Mouse (Mus musculus) neural tube, embryonic 13.5 days (tissue): ENCODE data around the gene Skint1. TPM values are rescaled to one million over a fixed set of nuclear protein-coding genes. Genes with fewer than 3 reads are reported as not detected.
"Not testable (repeated sequence)": the region's sequence is repeated elsewhere in the genome, so short reads cannot be mapped to it uniquely, and the experiment has no call there.

ENCODE experiments used
- ATAC-seq: fragments of 200-750 bp; cut with Nextera tagmentation; 2 replicates; pipeline ENCODE4 v1.8.0; 2017; ENCODE audit warnings: low read depth, mild to moderate bottlenecking, moderate TSS enrichment, moderate library complexity
- H3K27ac ChIP-seq: fragments of 300-500 bp; sonication (generic); replicated peaks from 2 replicates; pipeline ENCODE4 v1.5.1; 2015; ENCODE audit warnings: moderate library complexity, mild to moderate bottlenecking, inconsistent platforms
- H3K27me3 ChIP-seq: fragments of 300-500 bp; sonication (generic); 2 replicates; pipeline ENCODE4 v1.6.1; 2015; ENCODE audit warnings: mild to moderate bottlenecking, inconsistent platforms
- H3K36me3 ChIP-seq: fragments of 300-500 bp; sonication (generic); 2 replicates; pipeline ENCODE4 v1.6.1; 2015; ENCODE audit warnings: mild to moderate bottlenecking, inconsistent platforms
- H3K4me1 ChIP-seq: fragments of 300-500 bp; sonication (generic); replicated peaks from 2 replicates; pipeline ENCODE4 v1.6.1; 2015; ENCODE audit warnings: inconsistent platforms
- H3K4me2 ChIP-seq: fragments of 300-500 bp; sonication (generic); 2 replicates; pipeline ENCODE4 v1.6.1; 2015; ENCODE audit warnings: inconsistent platforms, mild to moderate bottlenecking, moderate library complexity
- H3K4me3 ChIP-seq: fragments of 300-500 bp; sonication (generic); 2 replicates; pipeline ENCODE4 v1.5.1; 2015; ENCODE audit warnings: mild to moderate bottlenecking, inconsistent platforms
- H3K9ac ChIP-seq: fragments of 300-500 bp; sonication (generic); 2 replicates; pipeline ENCODE4 v1.6.1; 2015; ENCODE audit warnings: moderate library complexity, mild to moderate bottlenecking, inconsistent platforms
- H3K9me3 ChIP-seq: fragments of 300-500 bp; sonication (generic); 2 replicates; pipeline ENCODE4 v1.6.1; 2016; ENCODE audit warnings: inconsistent platforms
- WGBS: fragments of 180-500 bp; shearing (Covaris S2); methylation state at CpG from one replicate; pipeline ENCODE4 v1.1.7; 2015; 5-methylcytosine and 5-hydroxymethylcytosine counted together
- polyA plus RNA-seq: library from polyadenylated mRNA; unstranded; fragments of >200 nt; fragmentation: Nextera tagmentation; extraction: Ambion mirVana; gene quantifications from 2 replicates; pipeline ENCODE4 v1.2.1, GENCODE M21; 2015

The Skint1 gene
- not detected in 2 replicates for polyA plus RNA-seq

DNA sequence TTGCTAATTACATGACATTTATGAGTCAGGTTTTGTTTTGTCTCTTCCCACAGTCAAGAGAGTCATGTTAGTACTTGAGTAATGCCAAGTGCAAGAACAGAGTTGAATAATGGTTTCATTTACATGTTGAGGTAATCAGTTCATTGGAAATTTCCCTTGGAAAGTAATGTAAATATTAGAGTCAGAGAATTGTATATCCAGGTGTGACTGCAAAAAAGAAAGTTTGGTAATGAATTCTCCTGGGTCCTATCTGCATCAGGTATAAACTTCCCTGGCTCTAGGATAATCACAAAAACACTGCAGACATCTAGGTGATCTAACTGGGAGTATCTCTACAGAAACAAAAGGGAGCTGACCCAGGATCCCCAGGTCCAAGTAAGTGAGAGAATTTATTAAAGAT lies at the start of gene Skint1:
TSS of gene Skint1 (plus strand) at position 301 of the 400 bp plus-strand sequence.
- no peaks in the 10 kb centered on the region for H3K9me3 ChIP-seq
- H3K4me2 ChIP-seq: no peak within 1 kb of the TSS
- no peaks in the 10 kb centered on the region for H3K4me1 ChIP-seq
- no peak within 1 kb of the TSS for H3K9ac ChIP-seq
- no peak within 1 kb of the TSS for H3K27ac ChIP-seq
- no peak for ATAC-seq
- no peaks in the 10 kb centered on the region for H3K36me3 ChIP-seq
- H3K4me3 ChIP-seq: no peak within 1 kb of the TSS
- no peaks in the 10 kb centered on the region for H3K27me3 ChIP-seq

GRCm38 (mm10) chr4:111961309-111961708 lies 44.8 kb upstream of the Skint1 start:
- Histone ChIP-seq H3K36me3 (no peaks in the 10 kb centered on the region), H3K4me1 (no peaks in the 10 kb centered on the region), H3K9ac (no peak overlapping the region), H3K4me2 (no peak overlapping the region), H3K9me3 (no peaks in the 10 kb centered on the region), H3K27ac (no peak overlapping the region), H3K27me3 (no peaks in the 10 kb centered on the region), H3K4me3 (no peak overlapping the region)
- 29% methylated on average over 1 of the region's 1 CpGs for WGBS
- no peak for ATAC-seq

DNA sequence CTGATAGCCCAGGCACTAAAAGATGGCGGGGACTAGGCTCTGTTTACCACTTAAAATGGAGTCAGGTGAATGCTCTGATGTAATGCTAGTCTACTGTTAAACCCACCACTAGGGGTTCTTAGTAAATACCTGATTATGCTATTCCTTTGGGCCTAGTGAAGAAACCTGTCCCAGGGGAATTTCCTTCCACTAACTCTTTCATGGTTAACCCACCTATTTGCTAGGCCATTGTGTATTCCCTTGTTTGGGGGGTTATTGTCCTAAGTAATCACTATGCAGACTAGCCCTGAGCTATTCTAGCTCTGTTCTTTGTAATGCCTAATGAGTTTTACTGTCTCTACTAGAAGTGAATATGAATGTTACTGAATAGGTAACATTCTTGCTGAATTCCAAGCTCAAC lies 42.8 kb upstream of the Skint1 start:
- H3K36me3 ChIP-seq, ATAC-seq, H3K9ac ChIP-seq, H3K27ac ChIP-seq, H3K4me2 ChIP-seq, H3K4me1 ChIP-seq, H3K4me3 ChIP-seq, H3K9me3 ChIP-seq, H3K27me3 ChIP-seq: not testable (repeated sequence)
- 84% methylated on average over 1 of the region's 1 CpGs for WGBS

GRCm38 (mm10) chr4:111963669-111964068 lies 42.4 kb upstream of the Skint1 start:
- no peaks in the 10 kb centered on the region for H3K27me3 ChIP-seq
- no peak for ATAC-seq
- H3K9ac ChIP-seq: no peak overlapping the region
- no peaks in the 10 kb centered on the region for H3K4me1 ChIP-seq
- H3K4me2 ChIP-seq: no peak overlapping the region
- H3K9me3 ChIP-seq: no peaks in the 10 kb centered on the region
- no peaks in the 10 kb centered on the region for H3K36me3 ChIP-seq
- no peak overlapping the region for H3K4me3 ChIP-seq
- WGBS: 87% methylated on average over 3 of the region's 3 CpGs
- no peak overlapping the region for H3K27ac ChIP-seq

- ATAC-seq: no peak
- H3K9me3 ChIP-seq: no peaks in the 10 kb centered on the region
- H3K4me2 ChIP-seq: no peak within 1 kb of the TSS
- no peak within 1 kb of the TSS for H3K9ac ChIP-seq
- H3K4me3 ChIP-seq: no peak within 1 kb of the TSS
- H3K27me3 ChIP-seq: no peaks in the 10 kb centered on the region
- WGBS: 93% methylated on average over 1 of the region's 1 CpGs
- no peaks in the 10 kb centered on the region for H3K36me3 ChIP-seq
- no peak within 1 kb of the TSS for H3K27ac ChIP-seq
- H3K4me1 ChIP-seq: no peaks in the 10 kb centered on the region
Observed at GRCm38 (mm10) chr4:111972623-111973022, 33.4 kb upstream of the Skint1 start, which contains the start of gene Skint7. TSS of gene Skint7 (plus strand) at chr4:111972923.

- no peaks in the 10 kb centered on the region for H3K27me3 ChIP-seq
- H3K36me3 ChIP-seq: no peaks in the 10 kb centered on the region
- H3K27ac ChIP-seq: no peak within 1 kb of the TSS
- no peak within 1 kb of the TSS for H3K4me2 ChIP-seq
- no peak for ATAC-seq
- no peak within 1 kb of the TSS for H3K4me3 ChIP-seq
- no peaks in the 10 kb centered on the region for H3K4me1 ChIP-seq
- no peaks in the 10 kb centered on the region for H3K9me3 ChIP-seq
- H3K9ac ChIP-seq: no peak within 1 kb of the TSS
Observed at GRCm38 (mm10) chr4:112071716-112072115, 65.6 kb downstream of the Skint1 start, which contains the start of gene Skint4. TSS of gene Skint4 (plus strand) at chr4:112072016.

Other genes with a start within 250 kb of the Skint1 start
- gene Slc5a9, start 103.4 kb upstream of the Skint1 start, polyA plus RNA-seq: 0.14 TPM in 1 of 2 replicates, not detected in the other
- not detected in 2 replicates for gene Skint8, start 86.9 kb upstream of the Skint1 start, polyA plus RNA-seq
- not detected in 2 replicates for gene Skint7, start 33.3 kb upstream of the Skint1 start, polyA plus RNA-seq
- not detected in 2 replicates for gene Skint4, start 65.7 kb downstream of the Skint1 start, polyA plus RNA-seq
- gene Skint3, start 226.0 kb downstream of the Skint1 start, polyA plus RNA-seq: not detected in 2 replicates